Mouse (Mus musculus) heart, postnatal 36 days (tissue): ENCODE results near the gene Socs3. TPM values are rescaled to one million over a fixed set of nuclear protein-coding genes. Genes with fewer than 3 reads are reported as not detected.

Experiments used
- DNase-seq, 2 experiments: peaks; one replicate each; pipeline ENCODE4 v3.0.0; 2021 to 2022
- intact Hi-C: fragments of 180-260 bp; cut with DNase I; formaldehyde crosslinking; loops from one replicate; pipeline ENCODE4 v1.15.1; 2025
- total RNA-seq, 2 experiments: library from RNA; stranded (reverse); gene quantifications; 2 replicates each; pipeline ENCODE4 v1.2.3; 2021

Gene Socs3
- 1 to 10 TPM; 3.4 to 3.8 TPM for total RNA-seq

- intact Hi-C loops = loop anchor here (1.0 to 2.0 kb wide), 4 partner anchors 37 to 99 kb away; no protein-coding TSS in a partner anchor
- peak; percentile 95 to 98 for DNase-seq
Measured at GRCm38 (mm10) chr11:117969945-117970872, at the start of gene Socs3. Gene Socs3, minus strand, starts transcription at chr11:117970047.

GRCm38 (mm10) chr11:118018328-118018727 is 48.5 kb upstream of the Socs3 start:
- intact Hi-C loops = no loop called here
- no peak for DNase-seq

GRCm38 (mm10) chr11:118015381-118016145 is 45.7 kb upstream of the Socs3 start:
- no peak for DNase-seq
- intact Hi-C loops = no loop called here

- intact Hi-C loops = no loop called here
- DNase-seq = no peak
Measured at GRCm38 (mm10) chr11:118014391-118014995, 44.6 kb upstream of the Socs3 start.

DNA sequence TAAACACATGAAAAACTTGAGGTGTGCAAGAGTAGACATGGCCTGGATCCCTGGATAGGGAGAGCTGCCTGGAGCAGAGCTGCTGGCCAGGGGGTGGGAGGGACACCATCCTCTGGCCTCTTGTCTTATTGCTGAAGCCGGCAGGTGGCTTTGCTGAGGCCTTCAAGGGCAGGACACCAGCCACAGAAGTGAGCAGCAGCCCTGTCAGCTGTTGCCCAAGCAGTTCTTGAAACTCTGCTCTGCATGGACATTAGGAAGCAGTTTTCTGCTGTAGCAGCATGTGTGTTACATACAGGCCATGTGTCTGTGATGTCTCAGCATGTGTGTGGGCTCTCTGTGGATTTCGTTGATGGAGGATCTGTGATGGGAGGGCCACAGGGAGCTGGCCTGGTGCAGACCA is 43.5 kb upstream of the Socs3 start:
- intact Hi-C loops = no loop called here

DNA sequence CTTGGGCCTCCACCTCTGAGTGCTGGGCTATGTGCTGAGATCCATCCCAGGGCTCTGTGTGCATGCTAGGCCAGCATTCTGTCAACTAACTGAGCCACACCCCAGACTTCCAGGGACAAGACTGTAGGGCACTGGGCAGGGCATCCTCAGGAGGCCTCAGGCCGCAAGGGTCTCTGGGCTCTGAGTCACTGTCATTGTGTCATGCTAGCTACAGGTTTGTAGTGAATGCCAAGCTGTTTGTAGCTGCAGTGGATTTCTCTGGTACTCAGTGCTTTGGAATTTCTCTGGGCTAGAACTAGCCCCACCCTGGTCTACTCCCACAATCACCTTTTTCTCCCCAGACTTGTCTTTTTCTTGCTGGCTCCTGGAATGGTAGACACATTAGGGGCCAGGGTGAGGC is 42.7 kb upstream of the Socs3 start:
- DNase-seq = no peak
- intact Hi-C loops = no loop called here

More for the DNA sequence above, 43.5 kb upstream of the Socs3 start:
- DNase-seq = no peak

DNA sequence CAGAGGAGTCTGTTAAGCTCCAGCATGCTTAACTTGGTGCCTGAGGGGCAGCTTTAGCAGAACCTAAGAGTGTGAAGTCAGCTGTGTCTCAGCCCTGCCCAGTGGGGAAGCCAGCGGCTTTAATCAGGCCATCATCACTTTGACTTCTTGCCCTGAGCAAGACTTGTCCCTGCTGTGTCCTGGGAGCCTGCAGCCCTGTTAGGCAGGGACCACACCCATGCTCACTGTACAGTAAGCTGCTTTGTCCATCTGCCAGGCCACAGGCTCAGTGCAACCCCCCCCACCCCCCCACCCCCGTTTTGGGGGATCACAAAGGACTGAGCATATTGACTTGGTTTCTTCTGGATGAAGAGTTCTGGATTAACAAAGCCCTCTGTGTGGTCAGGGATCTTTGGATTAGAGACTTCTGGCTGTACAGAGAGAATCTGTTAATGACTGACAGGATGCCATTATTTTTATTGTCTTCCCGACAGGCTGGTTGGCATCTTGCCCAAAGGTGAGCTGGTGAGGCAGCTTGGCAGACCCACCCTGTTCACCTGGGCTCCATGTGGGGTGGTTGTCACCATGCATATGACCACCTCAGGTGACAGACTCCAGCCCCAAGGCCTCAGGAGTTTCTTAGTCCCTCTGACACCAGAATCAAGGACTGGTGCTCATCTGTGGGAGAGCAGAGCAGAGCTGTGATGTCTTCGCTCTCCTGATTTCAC is 40.2 kb upstream of the Socs3 start:
- intact Hi-C loops = no loop called here
- DNase-seq = no peak

DNA sequence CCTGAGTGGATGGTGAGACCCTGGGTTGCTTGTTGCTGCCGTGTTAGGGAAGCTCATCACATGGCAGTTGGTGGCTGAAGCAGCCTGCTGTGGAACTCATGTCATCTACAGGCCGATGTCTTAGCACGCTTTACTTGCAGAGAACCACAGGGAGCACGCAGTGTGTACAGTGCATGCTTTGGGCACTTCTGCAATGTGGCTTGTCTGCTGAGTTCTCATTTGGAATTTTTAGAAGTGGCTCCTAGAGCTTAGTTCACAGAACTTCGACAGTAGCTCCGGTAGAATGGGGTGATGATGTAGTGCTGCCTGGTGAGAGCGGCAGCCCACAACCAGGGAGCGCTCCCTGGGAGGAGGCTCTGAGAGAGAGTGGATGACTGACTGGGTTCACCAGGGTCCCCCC is 39.0 kb upstream of the Socs3 start:
- intact Hi-C loops = no loop called here

DNA sequence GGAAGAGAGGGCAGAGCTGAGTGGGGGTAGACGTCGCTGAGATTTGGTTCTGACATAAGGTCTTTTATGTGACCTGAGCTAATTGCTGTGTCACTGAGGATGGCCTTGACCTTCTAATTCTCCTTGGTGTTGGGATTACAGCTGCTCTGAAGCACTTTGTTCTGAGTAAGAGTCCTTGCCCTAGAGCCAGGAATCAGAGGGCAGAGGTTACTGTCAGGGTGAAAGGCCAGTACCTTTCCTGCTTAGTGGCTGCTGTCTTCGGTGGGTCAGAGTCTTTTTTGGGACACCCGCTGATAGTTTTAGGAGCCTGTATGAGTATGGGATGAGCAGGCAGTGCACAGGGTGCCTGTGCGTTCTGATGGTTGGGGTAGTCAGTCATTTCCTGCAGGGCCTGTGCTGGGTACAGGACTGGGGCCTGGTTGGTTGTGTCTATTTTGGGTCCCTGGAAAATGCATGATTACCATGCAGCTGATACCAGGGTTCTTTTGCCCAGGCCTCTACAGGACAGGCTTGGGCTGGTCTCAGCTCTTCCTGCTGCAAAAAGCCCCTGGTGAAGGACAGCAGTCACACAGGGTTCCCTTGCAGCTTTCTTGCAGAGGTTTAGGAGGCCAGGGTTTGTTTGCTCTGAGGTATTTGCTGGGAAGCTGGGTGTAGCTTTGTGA is 38.4 kb upstream of the Socs3 start:
- intact Hi-C loops = no loop called here
- DNase-seq = no peak

More for the DNA sequence above, 39.0 kb upstream of the Socs3 start:
- DNase-seq = no peak

GRCm38 (mm10) chr11:118007460-118008143 is 37.8 kb upstream of the Socs3 start:
- no peak for DNase-seq
- intact Hi-C loops = no loop called here

- intact Hi-C loops = no loop called here
- DNase-seq = no peak
Measured at GRCm38 (mm10) chr11:118004217-118004616, 34.4 kb upstream of the Socs3 start.

DNA sequence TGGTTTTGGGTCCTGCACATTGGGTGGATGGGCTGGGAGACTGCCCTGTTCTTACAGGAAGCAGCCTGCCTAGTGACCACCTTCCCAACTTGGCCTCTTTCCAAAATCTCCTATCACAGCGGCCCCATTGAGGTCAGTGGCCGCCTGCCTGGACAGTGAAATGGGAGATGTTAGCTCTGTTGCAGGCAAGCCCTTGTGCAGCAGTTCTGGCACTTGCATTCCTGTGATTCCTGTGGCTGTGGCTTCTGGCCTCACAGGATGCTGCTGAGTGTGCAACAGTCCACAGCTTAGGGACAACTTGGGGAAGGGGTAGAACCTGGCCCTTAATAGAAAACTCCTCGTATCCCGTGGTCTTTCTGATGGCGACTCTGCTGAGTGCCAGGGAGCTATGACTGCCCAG is 33.9 kb upstream of the Socs3 start:
- intact Hi-C loops = no loop called here
- no peak for DNase-seq

- no peak for DNase-seq
Measured at GRCm38 (mm10) chr11:118003176-118003575, 33.3 kb upstream of the Socs3 start.

DNA sequence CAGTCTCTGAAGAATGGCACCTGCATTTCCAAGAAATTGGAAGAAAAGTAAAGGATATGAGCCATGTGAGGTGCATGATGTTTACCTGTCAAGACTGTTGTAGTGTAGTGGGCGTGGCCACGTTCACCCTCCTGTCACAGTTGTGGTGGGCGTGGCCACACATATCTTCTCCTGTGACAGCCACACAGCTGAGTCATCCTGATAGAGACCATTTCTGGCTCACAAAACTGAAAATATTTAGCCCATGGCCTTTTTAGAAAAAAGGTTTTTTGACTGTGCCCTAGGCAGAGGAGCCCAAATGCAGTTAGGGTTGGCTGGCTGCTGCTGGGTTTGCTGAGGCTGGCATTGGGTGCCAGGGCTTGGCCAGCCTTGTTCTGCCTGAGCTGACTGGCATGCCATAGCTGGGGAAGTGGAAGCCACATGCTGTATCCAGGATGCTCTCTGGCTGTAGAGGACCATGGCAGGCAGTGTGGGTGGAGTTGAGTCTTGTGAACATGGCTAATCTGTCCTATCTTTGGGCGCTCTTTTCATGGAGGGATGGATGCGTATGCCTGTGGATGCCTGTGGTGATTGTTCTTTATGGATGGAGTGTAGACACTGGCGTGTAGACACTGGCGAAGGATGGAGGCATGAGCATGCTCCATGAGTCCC is 30.8 kb upstream of the Socs3 start:
- DNase-seq = no peak
- intact Hi-C loops = no loop called here

More at GRCm38 (mm10) chr11:118003176-118003575, 33.3 kb upstream of the Socs3 start:
- intact Hi-C loops = no loop called here

DNA sequence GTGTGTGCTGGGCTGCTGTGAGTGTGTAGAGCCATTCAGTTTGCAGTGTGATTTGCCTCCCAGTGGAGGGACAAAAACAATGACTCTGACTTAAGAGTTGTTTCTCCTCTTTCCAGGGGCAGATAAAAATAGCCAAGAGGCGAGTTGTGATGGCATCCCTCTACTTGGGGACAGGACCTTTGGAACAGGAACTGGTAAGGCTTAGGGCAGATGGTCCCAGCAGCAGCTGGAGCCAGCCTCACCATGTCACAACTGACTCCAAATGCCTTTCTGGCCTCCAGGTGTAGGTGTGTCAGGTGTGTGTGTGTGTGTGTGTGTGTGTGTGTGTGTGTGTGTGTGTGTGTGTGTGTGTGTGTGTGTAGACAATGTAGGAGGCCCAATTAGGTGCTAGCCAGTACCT is 30.2 kb upstream of the Socs3 start:
- no peak for DNase-seq
- intact Hi-C loops = no loop called here

GRCm38 (mm10) chr11:117999260-117999934 is 29.6 kb upstream of the Socs3 start:
- DNase-seq = no peak
- intact Hi-C loops = no loop called here

DNA sequence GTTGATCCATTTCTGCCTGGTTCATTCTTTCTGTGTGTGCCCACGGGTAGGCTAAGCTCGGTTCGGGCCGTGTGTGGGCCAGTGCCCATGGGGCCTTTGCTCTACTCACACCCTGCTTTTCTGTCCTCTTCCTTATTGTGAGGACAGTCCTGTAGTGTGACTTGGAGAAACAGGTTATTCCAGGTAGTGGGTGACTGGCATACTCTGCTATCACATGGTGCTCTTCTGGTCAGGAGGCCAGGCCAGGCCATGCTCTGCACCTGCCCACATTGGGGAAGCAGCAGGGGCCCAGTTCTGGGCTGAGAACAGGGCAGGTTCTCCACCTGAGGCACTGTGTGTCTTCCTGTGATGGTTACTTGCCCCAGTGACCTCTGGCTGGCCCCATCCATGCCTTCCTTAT is 28.5 kb upstream of the Socs3 start:
- intact Hi-C loops = no loop called here
- DNase-seq = no peak

- intact Hi-C loops = no loop called here
Measured at GRCm38 (mm10) chr11:117997085-117997484, 27.2 kb upstream of the Socs3 start.

More at GRCm38 (mm10) chr11:117997085-117997484, 27.2 kb upstream of the Socs3 start:
- DNase-seq = no peak
